Mouse (Mus musculus): ENCODE data around the gene Gm20830.
"Not testable (repeated sequence)": the region's sequence is repeated elsewhere in the genome, so short reads cannot be mapped to it uniquely, and the experiment has no call there.

The Gm20830 gene

DNA sequence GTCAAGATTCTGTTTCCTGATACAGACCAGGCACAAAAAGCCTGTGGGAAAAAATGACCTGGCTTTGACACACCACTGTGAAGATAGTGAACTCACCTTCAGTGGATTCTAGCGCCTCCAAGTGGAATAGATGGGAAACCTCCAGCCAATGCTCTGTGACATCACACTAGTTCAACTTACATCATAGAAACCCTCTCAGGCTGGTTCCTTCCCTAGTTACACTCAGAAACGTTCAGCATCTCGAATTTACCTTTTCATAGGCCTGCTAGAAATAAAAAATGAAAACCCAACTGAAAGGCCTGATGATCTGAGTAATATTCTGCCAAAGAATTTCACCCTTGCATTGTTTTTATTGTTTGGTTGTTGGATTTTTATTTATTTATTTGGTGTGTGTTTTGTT, at the start of gene Gm20830:
Gm20830 (minus strand) TSS at position 101 of the 400 bp plus-strand sequence.
- not testable (repeated sequence) for DNase-seq (ENCODE audit: low spot score)

All from embryo, embryonic 10.5 days (tissue).